Mouse (Mus musculus) embryonic facial prominence, embryonic 11.5 days (tissue): ENCODE data around the gene Nsd2. TPM values are rescaled to one million over a fixed set of nuclear protein-coding genes. Genes with fewer than 3 reads are reported as not detected.
"Not testable (repeated sequence)": the region's sequence is repeated elsewhere in the genome, so short reads cannot be mapped to it uniquely, and the experiment has no call there.

Experiments
- ATAC-seq: fragments of 200-750 bp; cut with Nextera tagmentation; replicated peaks from 2 replicates; pipeline ENCODE4 v1.8.0; 2017; ENCODE audit warnings: low read depth; ENCODE audit not compliant: insufficient number of reproducible peaks, low FRiP score, low TSS enrichment
- DNase-seq: peaks from one replicate; pipeline ENCODE4 v3.0.0-alpha.2; 2015; ENCODE audit warnings: low spot score
- H3K27ac ChIP-seq: fragments of 300-500 bp; sonication (generic); replicated peaks from 2 replicates; pipeline ENCODE4 v1.5.1; 2014; ENCODE audit warnings: mild to moderate bottlenecking, low read depth, low read length, control low read depth
- H3K27me3 ChIP-seq: fragments of 300-500 bp; sonication (generic); 2 replicates; pipeline ENCODE4 v1.6.1; 2014; ENCODE audit warnings: mild to moderate bottlenecking, low read length, moderate library complexity, mixed read lengths; ENCODE audit not compliant: control insufficient read depth, insufficient read depth
- H3K36me3 ChIP-seq: fragments of 300-500 bp; sonication (generic); replicated peaks from 2 replicates; pipeline ENCODE4 v1.6.1; 2014; ENCODE audit warnings: low read depth, mild to moderate bottlenecking, low read length, moderate library complexity, mixed read lengths; ENCODE audit not compliant: control insufficient read depth, insufficient read depth
- H3K4me1 ChIP-seq: fragments of 300-500 bp; sonication (generic); 2 replicates; pipeline ENCODE4 v1.6.1; 2014; ENCODE audit warnings: low read length, mixed read lengths; ENCODE audit not compliant: control insufficient read depth, insufficient read depth
- H3K4me2 ChIP-seq: fragments of 300-500 bp; sonication (generic); 2 replicates; pipeline ENCODE4 v1.6.1; 2014; ENCODE audit warnings: low read depth, mild to moderate bottlenecking, control low read depth, low read length, moderate library complexity
- H3K4me3 ChIP-seq: fragments of 300-500 bp; sonication (generic); 2 replicates; pipeline ENCODE4 v1.5.1; 2014; ENCODE audit warnings: low read depth, low read length, control low read depth
- H3K9ac ChIP-seq: fragments of 300-500 bp; sonication (generic); replicated peaks from 2 replicates; pipeline ENCODE4 v1.6.1; 2014; ENCODE audit warnings: mild to moderate bottlenecking, control low read depth, low read length
- H3K9me3 ChIP-seq: fragments of 300-500 bp; sonication (generic); replicated peaks from 2 replicates; pipeline ENCODE4 v1.6.1; 2016; ENCODE audit warnings: mild to moderate bottlenecking, low read length, inconsistent platforms, mixed read lengths; ENCODE audit not compliant: control insufficient read depth
- WGBS: fragments of 180-500 bp; shearing (Covaris S2); extraction: QIAGEN DNeasy Blood & Tissue Kit; methylation state at CpG from one replicate; pipeline ENCODE4 v1.1.7; 2014; 5-methylcytosine and 5-hydroxymethylcytosine counted together
- polyA plus RNA-seq: library from polyadenylated mRNA; unstranded; fragments of >200 nt; fragmentation: Nextera tagmentation; extraction: Ambion mirVana; gene quantifications from 2 replicates; pipeline ENCODE4 v1.2.1, GENCODE M21; 2014

The Nsd2 gene
- polyA plus RNA-seq, 1 experiment from 2014 or later: 73.6 TPM

DNA sequence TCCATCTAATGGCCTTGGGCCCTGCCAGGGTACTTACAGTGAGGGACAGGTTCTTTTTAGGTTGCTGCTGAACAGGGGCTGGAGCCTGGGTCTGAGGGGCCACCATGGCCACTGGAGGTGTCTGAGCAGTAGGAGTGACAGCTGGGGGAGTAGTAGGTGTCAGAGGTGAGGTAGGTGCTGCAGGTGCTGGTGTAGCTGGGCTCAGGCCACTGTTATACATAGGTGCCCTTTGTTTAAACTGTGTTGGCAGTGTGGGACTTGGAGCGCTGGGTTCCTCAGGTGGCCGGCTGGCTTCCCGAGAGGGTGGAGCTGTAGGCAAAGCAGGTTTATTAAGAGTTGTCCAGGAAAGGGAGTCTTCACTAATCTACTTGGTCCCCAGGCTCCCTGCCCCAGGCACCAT is 78.7 kb downstream of the Nsd2 start:
- no peak overlapping the region for H3K27ac ChIP-seq
- no peak overlapping the region for H3K9ac ChIP-seq
- WGBS: 90% methylated on average over 3 of the region's 3 CpGs
- DNase-seq (no peak), ATAC-seq (no peak)
- H3K4me2 ChIP-seq: no peak overlapping the region
- no peaks in the 10 kb centered on the region for H3K9me3 ChIP-seq
- no peak overlapping the region for H3K4me3 ChIP-seq
- no peaks in the 10 kb centered on the region; the same call in 1 of the 2 replicates for H3K27me3 ChIP-seq
- H3K36me3 ChIP-seq: peaks cover 25% of the 10 kb centered on the region
- H3K4me1 ChIP-seq: no peaks in the 10 kb centered on the region

DNA sequence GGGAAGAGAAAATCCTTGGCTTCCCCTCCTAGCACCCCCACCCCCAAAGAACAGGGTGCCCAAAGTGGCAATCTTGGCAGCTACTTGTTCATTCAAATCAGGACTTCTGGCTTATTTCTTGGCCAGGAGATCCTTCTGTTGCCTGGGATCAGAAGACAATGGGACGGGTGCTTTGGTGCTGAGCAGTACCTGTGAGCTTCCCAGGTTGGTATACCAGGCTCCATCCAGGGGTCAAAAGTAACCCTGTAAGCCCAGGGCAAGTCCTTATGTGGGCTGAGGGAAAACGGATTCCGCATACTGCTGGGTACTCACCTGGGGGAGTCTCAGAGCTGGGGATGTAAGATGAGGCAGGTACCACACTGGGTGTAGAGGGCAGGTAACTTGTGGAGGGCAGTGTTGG is 79.6 kb downstream of the Nsd2 start:
- Histone ChIP-seq H3K4me3 (no peak overlapping the region), H3K4me2 (no peak overlapping the region), H3K36me3 (peaks cover 25% of the 10 kb centered on the region), H3K4me1 (no peaks in the 10 kb centered on the region), H3K27ac (no peak overlapping the region), H3K9ac (no peak overlapping the region), H3K9me3 (no peaks in the 10 kb centered on the region), H3K27me3 (no peaks in the 10 kb centered on the region; the same call in 1 of the 2 replicates)
- ATAC-seq (no peak), DNase-seq (no peak)
- 89% methylated on average over 3 of the region's 3 CpGs for WGBS

DNA sequence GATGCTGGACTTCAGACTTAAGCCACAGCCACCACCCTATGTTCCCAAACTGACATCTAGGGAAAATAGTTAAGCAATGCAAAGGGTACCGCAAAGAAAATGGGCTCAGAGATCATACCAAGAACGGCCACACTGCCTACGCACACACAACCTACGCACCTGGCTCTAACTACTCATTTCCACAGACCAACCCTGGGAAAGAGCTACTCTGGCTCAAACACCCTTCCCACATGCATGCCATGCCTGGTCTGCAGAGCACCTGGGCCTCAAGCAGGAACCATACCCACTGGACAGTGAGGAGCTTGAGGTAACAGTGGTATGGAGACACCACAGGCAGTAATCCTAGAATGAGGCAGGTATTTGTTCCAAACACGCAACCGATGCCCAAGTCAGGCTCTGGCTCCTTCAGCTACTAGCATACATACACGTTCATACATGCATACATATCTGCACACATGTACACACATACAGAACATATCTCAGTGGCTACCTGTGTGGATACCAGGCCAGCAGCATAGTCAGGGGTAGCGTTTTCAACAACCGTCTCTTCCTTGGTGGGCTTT is 80.3 kb downstream of the Nsd2 start:
- no peak for DNase-seq
- Histone ChIP-seq H3K4me2 (no peak overlapping the region), H3K27ac (no peak overlapping the region), H3K4me1 (no peaks in the 10 kb centered on the region), H3K27me3 (no peaks in the 10 kb centered on the region; the same call in 1 of the 2 replicates), H3K4me3 (no peak overlapping the region), H3K9ac (no peak overlapping the region), H3K9me3 (no peaks in the 10 kb centered on the region), H3K36me3 (peaks cover 23% of the 10 kb centered on the region)
- no peak for ATAC-seq
- WGBS: 93% methylated on average over 9 of the region's 9 CpGs

DNA sequence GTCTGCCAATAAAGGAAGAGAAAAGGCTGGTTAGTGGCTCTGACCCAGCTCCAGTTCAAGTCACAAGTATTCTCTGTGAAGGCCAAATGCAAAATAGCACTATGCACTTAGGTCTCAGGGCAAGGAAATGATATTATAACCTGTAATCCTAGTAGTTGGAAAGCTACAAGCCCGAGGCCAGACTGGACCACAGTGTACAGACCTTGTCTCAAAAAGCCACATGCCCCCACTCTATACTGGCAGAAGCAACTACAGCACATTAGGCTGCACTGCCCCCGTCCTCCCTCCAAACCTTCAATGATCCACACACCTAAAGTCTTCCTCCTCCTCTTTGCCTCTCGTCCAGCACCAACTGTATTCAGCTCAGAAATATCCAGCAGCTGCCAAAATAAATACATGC is 80.8 kb downstream of the Nsd2 start:
- Histone ChIP-seq H3K4me1 (no peaks in the 10 kb centered on the region), H3K9me3 (no peaks in the 10 kb centered on the region), H3K4me3 (no peak overlapping the region), H3K4me2 (no peak overlapping the region), H3K36me3 (peaks cover 21% of the 10 kb centered on the region), H3K9ac (no peak overlapping the region), H3K27ac (no peak overlapping the region), H3K27me3 (no peaks in the 10 kb centered on the region)
- DNase-seq: no peak
- ATAC-seq: no peak
- WGBS: 94% methylated on average over 3 of the region's 3 CpGs

DNA sequence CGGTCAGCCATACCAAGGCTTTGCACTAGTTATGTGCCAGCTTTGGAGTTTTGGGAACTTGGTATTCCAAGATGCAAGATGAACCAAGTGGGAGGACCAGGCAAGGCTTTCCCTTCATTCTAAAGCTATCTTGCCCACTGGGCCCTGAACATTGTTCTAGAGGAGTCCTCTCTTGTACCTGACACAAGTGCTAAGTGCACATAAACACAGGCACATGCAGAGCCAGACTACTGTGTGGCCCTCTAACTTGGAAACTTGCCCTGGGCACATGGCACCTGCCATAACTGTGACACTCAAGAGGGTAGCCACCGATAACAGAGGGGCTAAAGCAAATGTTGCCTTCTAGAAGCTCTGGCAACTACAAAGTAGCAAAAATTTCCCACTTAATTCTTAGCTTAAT is 82.2 kb downstream of the Nsd2 start:
- Histone ChIP-seq H3K36me3 (peaks cover 14% of the 10 kb centered on the region), H3K27me3 (no peaks in the 10 kb centered on the region), H3K9me3 (no peaks in the 10 kb centered on the region), H3K27ac (no peak overlapping the region), H3K9ac (no peak overlapping the region), H3K4me3 (no peak overlapping the region), H3K4me2 (no peak overlapping the region), H3K4me1 (no peaks in the 10 kb centered on the region)
- ATAC-seq (no peak), DNase-seq (no peak)
- 98% methylated on average over 2 of the region's 2 CpGs for WGBS

DNA sequence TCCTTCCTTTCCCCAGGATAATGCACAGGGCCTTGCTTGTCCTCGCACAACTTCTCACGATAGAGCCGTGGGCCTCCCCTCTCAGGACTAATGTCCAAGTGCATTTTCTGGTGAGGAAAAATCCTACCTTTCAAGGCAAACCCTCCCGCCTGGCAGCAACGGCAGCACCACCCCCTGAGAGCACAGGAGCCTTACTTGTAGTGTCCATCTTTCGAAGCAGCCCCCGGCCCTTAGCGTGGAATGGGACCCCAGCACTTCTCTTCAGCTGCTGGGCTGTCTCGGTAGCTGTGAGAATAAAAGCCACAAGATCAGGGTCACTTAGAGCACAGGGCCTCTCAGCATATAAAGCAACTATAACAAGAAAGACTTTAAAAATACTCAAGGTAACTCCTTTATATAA is 82.7 kb downstream of the Nsd2 start:
- H3K36me3 ChIP-seq: peaks cover 14% of the 10 kb centered on the region
- H3K9ac ChIP-seq: no peak overlapping the region
- no peak for DNase-seq
- H3K4me3 ChIP-seq: no peak overlapping the region
- no peaks in the 10 kb centered on the region for H3K27me3 ChIP-seq
- no peak overlapping the region for H3K27ac ChIP-seq
- no peaks in the 10 kb centered on the region for H3K4me1 ChIP-seq
- H3K9me3 ChIP-seq: no peaks in the 10 kb centered on the region
- H3K4me2 ChIP-seq: no peak overlapping the region
- WGBS: 94% methylated on average over 9 of the region's 9 CpGs
- no peak for ATAC-seq

DNA sequence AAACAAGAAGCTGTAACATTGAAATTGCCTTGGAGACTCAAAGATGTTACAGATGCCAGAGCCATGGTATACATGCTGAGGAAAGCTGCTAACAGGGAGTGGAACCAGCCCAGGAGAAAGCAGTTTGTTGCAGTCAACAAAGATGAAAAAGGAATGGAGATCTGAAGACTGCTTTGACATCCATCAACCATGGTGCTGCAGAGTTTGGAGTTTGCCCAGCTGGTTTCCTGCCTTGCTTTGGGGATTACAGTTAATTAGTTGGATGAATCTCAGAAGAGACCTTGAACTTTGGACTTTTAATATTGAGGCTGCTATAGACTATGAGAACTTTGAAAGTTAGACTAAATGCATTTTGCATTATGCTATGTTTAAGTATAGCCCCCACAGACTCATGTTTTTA is 94.5 kb downstream of the Nsd2 start:
- not testable (repeated sequence) for H3K9me3 ChIP-seq, H3K27me3 ChIP-seq, H3K36me3 ChIP-seq, H3K27ac ChIP-seq, H3K4me1 ChIP-seq, H3K9ac ChIP-seq, H3K4me3 ChIP-seq, DNase-seq, ATAC-seq, H3K4me2 ChIP-seq

DNA sequence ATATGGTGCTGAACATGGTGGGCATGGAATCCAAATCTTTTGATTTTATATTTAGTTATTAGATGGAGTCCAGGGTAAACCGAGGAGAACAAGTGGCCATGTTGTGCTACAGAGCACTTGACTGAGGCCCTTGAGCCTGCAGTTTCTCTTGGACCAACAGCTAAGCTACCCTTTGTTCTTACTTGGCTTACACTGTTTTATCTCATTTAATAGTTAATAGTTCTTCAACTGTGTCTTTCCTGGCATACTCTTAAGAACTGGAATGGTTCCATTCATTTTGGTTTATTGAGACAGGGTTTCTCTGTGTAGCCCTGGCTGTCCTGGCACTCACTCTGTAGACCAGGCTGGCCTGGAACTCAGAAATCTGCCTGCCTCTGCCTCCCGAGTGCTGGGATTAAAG is 96.1 kb downstream of the Nsd2 start:
- not testable (repeated sequence) for H3K27ac ChIP-seq, DNase-seq, ATAC-seq, H3K4me2 ChIP-seq, H3K27me3 ChIP-seq, H3K9ac ChIP-seq, H3K4me3 ChIP-seq, H3K36me3 ChIP-seq, H3K9me3 ChIP-seq, H3K4me1 ChIP-seq
- 100% methylated on average over 2 of the region's 2 CpGs for WGBS
